Mouse (Mus musculus): ENCODE data around the gene Pomp.
"Not testable (repeated sequence)": the region's sequence is repeated elsewhere in the genome, so short reads cannot be mapped to it uniquely, and the experiment has no call there.

Gene Pomp

GRCm38 (mm10) chr5:147860076-147860448 is 199 bp upstream of the Pomp start:
- no peak for DNase-seq (ENCODE audit: inconsistent ontology term)

- no peak for DNase-seq (ENCODE audit: inconsistent ontology term)
Observed at GRCm38 (mm10) chr5:147868674-147869073, 8.4 kb downstream of the Pomp start.

- DNase-seq (ENCODE audit: inconsistent ontology term) = no peak
Observed at GRCm38 (mm10) chr5:147869568-147869967, 9.3 kb downstream of the Pomp start.

- no peak for DNase-seq (ENCODE audit: inconsistent ontology term)
Observed at GRCm38 (mm10) chr5:147870296-147870695, 10.0 kb downstream of the Pomp start.

- DNase-seq (ENCODE audit: inconsistent ontology term) = no peak
Observed at GRCm38 (mm10) chr5:147871091-147871820, 11.0 kb downstream of the Pomp start.

- no peak for DNase-seq (ENCODE audit: inconsistent ontology term)
Observed at GRCm38 (mm10) chr5:147874491-147875065, 14.3 kb downstream of the Pomp start.

- DNase-seq (ENCODE audit: inconsistent ontology term) = no peak
Observed at GRCm38 (mm10) chr5:147875210-147875609, 14.9 kb downstream of the Pomp start.

GRCm38 (mm10) chr5:147877520-147877919 is 17.3 kb downstream of the Pomp start:
- DNase-seq (ENCODE audit: inconsistent ontology term) = no peak

DNA sequence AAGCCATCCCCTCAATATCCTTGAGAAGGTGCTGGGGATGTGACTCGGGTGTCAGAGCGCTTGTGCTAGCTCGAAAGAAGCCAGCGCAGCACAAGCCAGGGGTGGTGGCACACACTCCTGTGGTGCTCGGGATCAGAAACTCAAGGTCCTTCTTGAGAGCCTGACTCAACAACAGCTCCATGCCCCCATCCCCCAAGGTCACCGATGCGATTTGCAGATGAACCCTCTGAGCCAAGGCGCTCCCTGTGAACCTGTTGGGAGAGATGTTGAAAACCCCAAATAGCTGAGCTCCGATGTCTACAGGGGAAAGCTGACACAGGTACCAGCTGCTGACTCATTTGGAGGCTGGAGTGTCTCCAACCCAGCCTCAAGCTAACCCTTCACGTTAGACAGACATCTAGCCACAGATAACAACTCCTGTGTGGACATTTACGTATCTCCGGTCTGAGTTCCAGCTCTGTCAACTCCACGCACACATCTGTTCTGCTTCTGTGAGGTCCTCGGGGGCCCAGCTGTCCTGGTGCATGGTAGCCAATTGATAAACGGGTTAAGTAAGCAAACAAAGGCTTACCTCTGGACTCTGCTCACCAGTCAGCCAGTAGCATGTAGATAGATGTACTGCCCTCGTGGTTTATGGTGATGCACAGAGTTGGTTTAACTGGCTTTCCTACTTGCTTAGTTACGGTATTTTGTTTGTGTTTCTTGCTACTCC is 19.9 kb downstream of the Pomp start:
- no peak for DNase-seq (ENCODE audit: inconsistent ontology term)

- no peak for DNase-seq (ENCODE audit: inconsistent ontology term)
Observed at GRCm38 (mm10) chr5:147883581-147883980, 23.3 kb downstream of the Pomp start.

- no peak for DNase-seq (ENCODE audit: inconsistent ontology term)
Observed at GRCm38 (mm10) chr5:147888313-147889297, 28.3 kb downstream of the Pomp start.

GRCm38 (mm10) chr5:147892735-147893134 is 32.5 kb downstream of the Pomp start:
- DNase-seq (ENCODE audit: inconsistent ontology term) = no peak

GRCm38 (mm10) chr5:147893143-147893542 is 32.9 kb downstream of the Pomp start:
- DNase-seq (ENCODE audit: inconsistent ontology term) = no peak

DNA sequence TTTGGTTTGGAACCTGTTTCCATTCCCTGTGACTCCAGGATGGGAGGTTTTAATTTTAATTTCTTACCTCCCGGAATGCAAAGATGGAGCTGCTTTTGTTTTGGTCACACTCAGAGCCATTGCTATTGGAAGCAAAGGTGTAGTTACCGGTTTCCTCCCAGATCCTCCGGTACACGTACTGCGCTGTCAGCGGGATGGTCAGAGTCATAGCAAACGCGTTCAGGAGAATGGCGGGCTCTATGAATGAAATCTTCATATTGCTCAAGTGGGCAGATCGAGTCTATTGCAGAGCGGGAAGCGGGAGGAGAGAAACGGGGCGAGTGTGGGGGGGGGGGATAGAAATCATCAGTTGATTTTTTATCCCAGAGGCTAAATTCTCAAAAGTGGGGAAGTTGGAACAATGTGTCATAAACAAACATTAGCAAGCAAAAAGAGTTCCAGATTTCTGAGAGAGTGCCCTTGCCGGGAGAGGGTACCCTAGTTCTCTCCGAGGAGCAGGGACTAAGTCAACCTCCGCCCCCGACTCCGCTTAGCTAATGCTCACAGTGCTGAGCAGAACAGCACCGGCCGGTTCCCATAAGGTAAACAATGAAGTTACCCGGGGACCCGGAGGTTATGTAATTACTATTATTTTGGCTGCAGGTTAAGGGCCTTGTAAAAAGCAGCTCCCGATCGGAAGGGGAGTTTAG is 33.6 kb downstream of the Pomp start:
- DNase-seq (ENCODE audit: inconsistent ontology term) = no peak

- peak; percentile 99 for DNase-seq (ENCODE audit: inconsistent ontology term)
Observed at GRCm38 (mm10) chr5:147894455-147895076, 34.3 kb downstream of the Pomp start, which contains the start of gene Slc46a3. Slc46a3 (minus strand) TSS chr5:147894815.

GRCm38 (mm10) chr5:147895436-147896198 is 35.4 kb downstream of the Pomp start:
- no peak for DNase-seq (ENCODE audit: inconsistent ontology term)

GRCm38 (mm10) chr5:147896501-147896900 is 36.2 kb downstream of the Pomp start:
- not testable (repeated sequence) for DNase-seq (ENCODE audit: inconsistent ontology term)

GRCm38 (mm10) chr5:147898254-147898653 is 38.0 kb downstream of the Pomp start:
- DNase-seq (ENCODE audit: inconsistent ontology term) = no peak

DNA sequence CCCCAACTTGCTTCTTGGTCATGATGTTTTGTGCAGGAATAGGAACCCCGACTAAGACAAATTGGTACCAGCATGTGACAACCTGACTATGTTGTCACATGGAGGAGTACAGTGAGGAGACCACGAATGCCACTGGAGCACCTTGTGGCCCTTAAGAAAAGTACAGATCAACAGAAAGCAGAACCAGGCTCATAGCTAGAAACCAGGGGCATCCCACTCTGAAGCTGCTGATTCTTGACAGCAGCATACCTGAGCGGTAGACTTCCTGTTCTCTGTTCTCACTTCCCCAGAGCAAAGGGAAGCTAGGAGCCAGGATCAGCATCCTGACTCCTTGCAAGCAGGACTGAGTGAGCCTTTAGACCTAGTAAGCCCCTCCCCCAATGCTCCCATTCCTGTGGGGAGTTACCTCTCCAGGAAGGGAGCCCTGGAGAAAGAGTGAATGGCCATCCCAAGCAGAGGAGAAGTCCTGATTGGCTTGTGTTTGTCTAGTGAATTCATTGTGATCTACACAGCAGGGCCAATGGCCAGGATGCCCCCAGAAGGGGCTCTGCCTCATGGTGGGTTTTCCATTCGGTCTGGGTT is 38.8 kb downstream of the Pomp start:
- no peak for DNase-seq (ENCODE audit: inconsistent ontology term)

All from Muller cell, postnatal 12 days (primary cell).